Mouse (Mus musculus) myocyte (in vitro differentiated cells): ENCODE results near the gene Fam49a.

Source experiments
- E2F4 ChIP-seq: IDR thresholded peaks from one replicate; pipeline ENCODE4 v1.6.1; 2011; ENCODE audit warnings: mild to moderate bottlenecking, control low read depth, moderate library complexity; ENCODE audit not compliant: insufficient read depth
- MAX ChIP-seq: IDR thresholded peaks from one replicate; pipeline ENCODE4 v1.6.1; 2011; ENCODE audit warnings: low read depth, mild to moderate bottlenecking, control low read depth
- POLR2A ChIP-seq: IDR thresholded peaks from one replicate; pipeline ENCODE4 v1.6.1; 2011; ENCODE audit warnings: low read depth, mild to moderate bottlenecking, control low read depth, moderate library complexity; ENCODE audit not compliant: insufficient read length
- POLR2AphosphoS2 ChIP-seq: IDR thresholded peaks from one replicate; pipeline ENCODE4 v1.6.1; 2011; ENCODE audit warnings: low read depth, control low read depth; ENCODE audit not compliant: insufficient read length
- SRF ChIP-seq: IDR thresholded peaks from one replicate; pipeline ENCODE4 v1.6.1; 2011; ENCODE audit warnings: low read depth; ENCODE audit not compliant: control insufficient read depth, insufficient read length
- TCF12 ChIP-seq: IDR thresholded peaks from one replicate; pipeline ENCODE4 v1.6.1; 2011; ENCODE audit warnings: mild to moderate bottlenecking, control low read depth; ENCODE audit not compliant: poor library complexity, insufficient read depth, severe bottlenecking
- TCF3 ChIP-seq: IDR thresholded peaks from one replicate; pipeline ENCODE4 v1.6.1; 2011; ENCODE audit warnings: low read depth, control low read depth; ENCODE audit not compliant: insufficient read length

GRCm38 (mm10) chr12:12337378-12337777, 75.4 kb downstream of the Fam49a start:
- TF ChIP-seq MAX (no peak), TCF12 (no peak), POLR2A (no peak), SRF (no peak), TCF3 (no peak), E2F4 (no peak), POLR2AphosphoS2 (no peak)
